Mouse (Mus musculus) spleen, adult 2 months (tissue): ENCODE measurements around the gene Ace3.

Source experiments
- CTCF ChIP-seq: fragments of 200-500 bp; IDR thresholded peaks from 2 replicates; pipeline ENCODE4 v1.5.1; 2011; ENCODE audit warnings: mild to moderate bottlenecking, inconsistent platforms; ENCODE audit not compliant: insufficient read depth, insufficient read length, insufficient replicate concordance; ENCODE audit errors: extremely low read depth
- POLR2A ChIP-seq: fragments of 200-500 bp; IDR thresholded peaks from 2 replicates; pipeline ENCODE4 v1.6.1; 2011; ENCODE audit warnings: low read depth, low read length, inconsistent platforms

DNA sequence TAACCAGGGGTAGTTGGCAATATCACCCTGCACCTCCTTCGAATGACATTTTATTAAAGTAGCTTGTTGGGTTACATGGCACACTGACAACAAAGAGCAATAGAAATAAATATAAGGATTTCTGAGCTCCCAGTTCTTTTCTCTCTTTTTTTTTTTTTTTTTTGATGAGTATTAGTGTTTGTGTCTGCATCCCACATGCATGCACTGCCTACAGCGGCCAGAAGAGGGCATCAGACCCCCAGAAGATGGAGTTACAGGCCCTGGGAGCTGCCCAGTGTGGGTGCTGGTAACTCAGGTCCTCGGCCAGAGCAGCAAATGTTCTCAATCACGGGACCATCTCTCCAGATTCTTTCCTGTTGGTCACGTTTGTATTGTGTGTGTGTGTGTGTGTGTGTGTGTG lies 29.8 kb upstream of the Ace3 start:
- no peak for TF ChIP-seq POLR2A
- no peak for TF ChIP-seq CTCF
